Mouse (Mus musculus): ENCODE measurements around the gene Scn4a. TPM values are rescaled to one million over a fixed set of nuclear protein-coding genes. Genes with fewer than 3 reads are reported as not detected.

Scn4a gene
- polyA plus RNA-seq, 1 experiment from 2014 or later: not detected

DNA sequence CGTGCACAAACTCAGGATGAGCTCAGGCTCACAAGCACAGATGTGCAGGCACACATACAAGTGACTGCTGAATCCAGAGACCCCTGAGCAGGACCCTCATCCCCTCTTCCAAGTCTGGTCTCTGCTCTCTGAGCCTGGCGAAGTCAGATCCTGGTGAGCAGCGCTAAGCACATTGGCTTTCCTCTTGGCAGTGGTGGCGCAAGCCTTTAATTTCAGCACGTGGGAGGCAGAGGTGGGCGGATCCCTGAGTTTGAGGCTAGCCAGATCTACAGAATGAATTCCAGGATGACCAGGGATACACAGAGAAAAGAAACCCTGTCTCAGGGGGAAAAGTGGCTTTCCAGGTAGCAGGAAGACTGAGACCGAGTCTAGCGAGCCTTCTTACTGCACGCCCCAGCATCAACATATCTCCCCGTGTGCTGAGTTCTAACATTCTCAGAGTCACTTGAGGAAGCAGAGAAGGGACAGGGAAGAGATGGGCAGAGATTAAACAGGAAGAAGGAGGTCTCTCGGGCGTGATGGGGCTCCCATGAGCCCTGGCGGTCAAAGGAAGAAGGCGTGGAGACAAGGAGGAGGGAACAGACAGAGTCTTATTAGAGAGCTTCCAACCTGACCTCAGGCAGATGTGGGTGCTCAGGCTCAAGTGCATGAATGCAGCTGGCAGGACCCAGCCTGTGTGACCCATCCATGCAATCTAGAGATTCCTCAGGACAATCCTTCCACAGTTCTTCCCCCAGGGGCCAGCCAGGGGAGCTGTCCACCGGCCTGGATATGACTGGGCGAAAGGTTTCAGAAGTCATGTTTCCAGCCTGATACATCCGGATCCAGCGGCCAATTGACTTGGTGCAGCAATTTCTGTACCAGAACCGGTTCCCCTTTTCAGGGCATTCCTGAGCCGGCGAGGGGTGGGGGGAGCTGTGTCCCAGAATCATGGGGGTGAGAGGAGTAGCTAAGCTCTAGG, 34.4 kb downstream of the Scn4a start:
- no peaks in the 10 kb centered on the region for H3K9me3 ChIP-seq (ENCODE audit: control insufficient read depth, low read depth, low read length)
- 64% methylated on average over 21 of the region's 21 CpGs for WGBS
- ATAC-seq (ENCODE audit: insufficient number of reproducible peaks, insufficient read depth, low FRiP score, low read depth): no peak
- H3K27ac ChIP-seq (ENCODE audit: low read length): no peak overlapping the region
- no peaks in the 10 kb centered on the region for H3K27me3 ChIP-seq (ENCODE audit: control insufficient read depth, insufficient read depth, low read length)
- H3K9ac ChIP-seq (replicated peaks; ENCODE audit: low read depth, low read length): no peak overlapping the region
- H3K4me2 ChIP-seq (replicated peaks; ENCODE audit: low read depth, low read length): no peak overlapping the region
- H3K4me3 ChIP-seq (ENCODE audit: low read depth, low read length): no peak overlapping the region
- 0 out of 2 replicates have a peak, but pooled peaks cover 4% of the 10 kb centered on the region for H3K4me1 ChIP-seq (ENCODE audit: control insufficient read depth, insufficient read depth, low read length)
- H3K36me3 ChIP-seq (ENCODE audit: control insufficient read depth, insufficient read depth, low read length): no peaks in the 10 kb centered on the region

DNA sequence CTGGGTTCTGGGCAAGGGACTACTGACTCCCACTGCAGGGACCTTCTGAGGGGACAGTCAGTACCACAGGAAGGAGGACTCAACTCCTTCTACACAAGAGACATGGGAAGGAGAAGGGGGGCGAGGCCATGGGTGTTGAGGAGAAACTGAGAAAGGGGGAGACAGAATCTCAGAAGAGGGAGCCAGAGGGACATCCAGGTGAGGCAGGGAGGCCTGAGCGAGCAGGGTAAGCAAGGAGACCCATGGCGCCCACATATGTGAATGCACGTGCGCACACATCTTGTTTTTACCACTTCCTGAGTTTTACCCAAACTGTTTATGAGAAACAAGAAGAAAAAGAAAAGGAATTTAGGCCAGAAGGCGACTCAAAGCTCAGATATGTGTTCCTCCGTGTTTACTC, 35.3 kb downstream of the Scn4a start:
- Histone ChIP-seq H3K9me3 (ENCODE audit: control insufficient read depth, low read depth, low read length) (no peaks in the 10 kb centered on the region), H3K4me1 (ENCODE audit: control insufficient read depth, insufficient read depth, low read length) (0 out of 2 replicates have a peak, but pooled peaks cover 8% of the 10 kb centered on the region), H3K36me3 (ENCODE audit: control insufficient read depth, insufficient read depth, low read length) (no peaks in the 10 kb centered on the region), H3K27me3 (ENCODE audit: control insufficient read depth, insufficient read depth, low read length) (no peaks in the 10 kb centered on the region), H3K4me2 (replicated peaks; ENCODE audit: low read depth, low read length) (no peak overlapping the region), H3K27ac (ENCODE audit: low read length) (no peak overlapping the region), H3K9ac (replicated peaks; ENCODE audit: low read depth, low read length) (no peak overlapping the region), H3K4me3 (ENCODE audit: low read depth, low read length) (no peak overlapping the region)
- no peak for ATAC-seq (ENCODE audit: insufficient number of reproducible peaks, insufficient read depth, low FRiP score, low read depth)
- WGBS: 77% methylated on average over 7 of the region's 7 CpGs

DNA sequence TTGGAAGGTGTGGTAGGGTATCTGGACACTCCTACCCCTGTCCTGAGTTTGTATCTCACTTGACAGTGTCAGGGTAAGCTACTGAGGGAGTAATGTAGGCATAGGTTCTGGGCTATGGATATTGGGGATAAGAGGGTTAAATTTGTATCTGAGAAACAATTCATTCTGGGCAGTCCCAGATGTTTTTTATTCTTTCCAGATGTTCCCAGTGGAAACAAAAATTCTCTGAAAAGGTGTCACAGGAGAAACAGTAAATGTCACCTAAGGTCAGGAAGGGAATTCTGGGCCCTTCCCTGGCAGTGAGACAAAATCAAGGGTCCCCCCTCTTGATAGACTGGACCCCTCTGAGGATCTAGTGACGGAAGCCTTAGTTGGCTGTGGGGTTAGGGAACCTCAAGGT, 36.7 kb downstream of the Scn4a start:
- H3K4me2 ChIP-seq (replicated peaks; ENCODE audit: low read depth, low read length): no peak overlapping the region
- no peak overlapping the region for H3K4me3 ChIP-seq (ENCODE audit: low read depth, low read length)
- no peak overlapping the region for H3K9ac ChIP-seq (replicated peaks; ENCODE audit: low read depth, low read length)
- no peaks in the 10 kb centered on the region for H3K27me3 ChIP-seq (ENCODE audit: control insufficient read depth, insufficient read depth, low read length)
- no peaks in the 10 kb centered on the region for H3K9me3 ChIP-seq (ENCODE audit: control insufficient read depth, low read depth, low read length)
- no peaks in the 10 kb centered on the region for H3K36me3 ChIP-seq (ENCODE audit: control insufficient read depth, insufficient read depth, low read length)
- 0 out of 2 replicates have a peak, but pooled peaks cover 8% of the 10 kb centered on the region for H3K4me1 ChIP-seq (ENCODE audit: control insufficient read depth, insufficient read depth, low read length)
- no peak for ATAC-seq (ENCODE audit: insufficient number of reproducible peaks, insufficient read depth, low FRiP score, low read depth)
- 70% methylated on average over 1 of the region's 1 CpGs for WGBS
- H3K27ac ChIP-seq (ENCODE audit: low read length): no peak overlapping the region

DNA sequence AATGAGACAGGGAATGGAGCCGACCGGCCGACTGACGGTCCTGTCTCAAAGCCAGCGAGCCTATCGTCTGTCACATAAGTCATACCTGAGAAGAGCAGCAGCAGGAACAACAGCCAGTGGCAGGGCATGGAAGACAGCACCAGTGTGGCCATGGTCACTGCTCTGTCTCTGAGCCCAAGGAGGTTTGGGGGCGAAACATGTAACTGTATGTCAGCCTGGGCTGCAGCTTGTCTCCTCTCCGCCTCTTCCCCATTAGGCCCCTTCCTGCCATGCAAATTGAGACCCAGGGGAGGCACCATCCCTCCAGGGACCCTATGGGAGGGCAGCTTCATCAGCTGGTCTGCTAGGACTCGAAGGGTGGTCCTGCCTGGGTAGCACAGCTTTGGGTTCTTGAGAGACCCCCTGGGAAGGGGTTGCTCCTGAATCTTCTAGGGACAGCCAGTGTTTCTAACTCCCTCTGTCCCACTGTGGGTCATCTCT, 38.7 kb downstream of the Scn4a start, which contains the start of gene Cd79b:
Gene Cd79b, minus strand, starts transcription at position 430 of the 480 bp plus-strand sequence.
- Histone ChIP-seq H3K27me3 (ENCODE audit: control insufficient read depth, insufficient read depth, low read length) (no peaks in the 10 kb centered on the region), H3K4me1 (ENCODE audit: control insufficient read depth, insufficient read depth, low read length) (0 out of 2 replicates have a peak, but pooled peaks cover 8% of the 10 kb centered on the region), H3K4me3 (ENCODE audit: low read depth, low read length) (no peak within 1 kb of the TSS), H3K36me3 (ENCODE audit: control insufficient read depth, insufficient read depth, low read length) (no peaks in the 10 kb centered on the region), H3K4me2 (replicated peaks; ENCODE audit: low read depth, low read length) (no peak within 1 kb of the TSS), H3K27ac (ENCODE audit: low read length) (peak within 1 kb of the TSS; percentile 33; the same call in 1 of the 2 replicates), H3K9ac (replicated peaks; ENCODE audit: low read depth, low read length) (no peak within 1 kb of the TSS), H3K9me3 (ENCODE audit: control insufficient read depth, low read depth, low read length) (no peaks in the 10 kb centered on the region)
- WGBS: 61% methylated on average over 9 of the region's 9 CpGs
- ATAC-seq (ENCODE audit: insufficient number of reproducible peaks, insufficient read depth, low FRiP score, low read depth): no peak

DNA sequence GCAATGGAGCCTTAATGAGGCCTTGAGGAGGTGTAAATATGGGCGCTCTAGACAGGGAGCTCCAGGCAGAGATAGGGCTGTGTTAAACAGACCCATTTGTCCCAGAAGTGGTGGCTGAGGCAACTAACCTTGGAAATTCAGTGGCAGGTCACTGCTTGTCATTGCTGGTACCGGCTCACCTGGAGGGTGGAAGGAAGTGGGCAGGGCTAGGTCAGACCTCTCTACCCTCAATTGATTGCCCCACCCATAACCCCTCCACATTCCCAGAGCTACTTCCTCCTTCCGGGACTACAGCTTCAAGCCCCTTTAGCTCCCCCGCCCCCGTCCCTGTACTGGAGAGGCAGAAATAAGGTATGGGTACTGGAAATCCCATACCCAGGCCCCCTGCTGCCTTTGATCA, 39.6 kb downstream of the Scn4a start:
- 0 out of 2 replicates have a peak, but pooled peaks have one; percentile 46 for ATAC-seq (ENCODE audit: insufficient number of reproducible peaks, insufficient read depth, low FRiP score, low read depth)

DNA sequence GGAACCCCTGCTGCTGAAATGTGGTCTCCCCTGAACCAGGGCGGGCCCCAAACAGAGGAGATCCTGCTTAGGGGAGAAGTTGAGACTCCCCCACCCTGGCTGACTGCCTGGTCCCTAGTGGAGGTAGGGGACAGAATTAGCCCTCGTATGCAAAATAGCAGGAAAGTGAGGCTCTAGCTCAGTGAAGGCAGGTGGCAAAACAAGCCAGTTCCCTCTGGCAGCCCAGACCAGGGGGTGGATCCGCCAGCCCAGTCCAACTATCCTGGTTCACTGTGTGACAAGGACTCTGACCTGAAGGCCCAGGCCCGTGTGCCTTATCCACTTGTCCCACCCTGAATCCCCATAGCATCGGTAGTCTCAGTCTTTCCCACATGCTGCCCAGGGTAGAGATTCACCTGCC, 43.0 kb downstream of the Scn4a start:
- WGBS: 72% methylated on average over 5 of the region's 5 CpGs
- no peak overlapping the region for H3K4me3 ChIP-seq (ENCODE audit: low read depth, low read length)
- 0 out of 2 replicates have a peak, but pooled peaks cover 8% of the 10 kb centered on the region for H3K4me1 ChIP-seq (ENCODE audit: control insufficient read depth, insufficient read depth, low read length)
- H3K9ac ChIP-seq (replicated peaks; ENCODE audit: low read depth, low read length): no peak overlapping the region
- no peak for ATAC-seq (ENCODE audit: insufficient number of reproducible peaks, insufficient read depth, low FRiP score, low read depth)
- H3K36me3 ChIP-seq (ENCODE audit: control insufficient read depth, insufficient read depth, low read length): no peaks in the 10 kb centered on the region
- no peaks in the 10 kb centered on the region for H3K9me3 ChIP-seq (ENCODE audit: control insufficient read depth, low read depth, low read length)
- no peak overlapping the region for H3K4me2 ChIP-seq (replicated peaks; ENCODE audit: low read depth, low read length)
- no peaks in the 10 kb centered on the region for H3K27me3 ChIP-seq (ENCODE audit: control insufficient read depth, insufficient read depth, low read length)
- no peak overlapping the region for H3K27ac ChIP-seq (ENCODE audit: low read length)

More for the DNA sequence above, 39.6 kb downstream of the Scn4a start:
- Histone ChIP-seq H3K27ac (ENCODE audit: low read length) (peak overlapping the region; percentile 33; the same call in 1 of the 2 replicates), H3K4me1 (ENCODE audit: control insufficient read depth, insufficient read depth, low read length) (0 out of 2 replicates have a peak, but pooled peaks cover 8% of the 10 kb centered on the region), H3K9ac (replicated peaks; ENCODE audit: low read depth, low read length) (no peak overlapping the region), H3K36me3 (ENCODE audit: control insufficient read depth, insufficient read depth, low read length) (no peaks in the 10 kb centered on the region), H3K27me3 (ENCODE audit: control insufficient read depth, insufficient read depth, low read length) (no peaks in the 10 kb centered on the region), H3K9me3 (ENCODE audit: control insufficient read depth, low read depth, low read length) (no peaks in the 10 kb centered on the region), H3K4me3 (ENCODE audit: low read depth, low read length) (no peak overlapping the region), H3K4me2 (replicated peaks; ENCODE audit: low read depth, low read length) (no peak overlapping the region)
- WGBS: 53% methylated on average over 5 of the region's 5 CpGs

DNA sequence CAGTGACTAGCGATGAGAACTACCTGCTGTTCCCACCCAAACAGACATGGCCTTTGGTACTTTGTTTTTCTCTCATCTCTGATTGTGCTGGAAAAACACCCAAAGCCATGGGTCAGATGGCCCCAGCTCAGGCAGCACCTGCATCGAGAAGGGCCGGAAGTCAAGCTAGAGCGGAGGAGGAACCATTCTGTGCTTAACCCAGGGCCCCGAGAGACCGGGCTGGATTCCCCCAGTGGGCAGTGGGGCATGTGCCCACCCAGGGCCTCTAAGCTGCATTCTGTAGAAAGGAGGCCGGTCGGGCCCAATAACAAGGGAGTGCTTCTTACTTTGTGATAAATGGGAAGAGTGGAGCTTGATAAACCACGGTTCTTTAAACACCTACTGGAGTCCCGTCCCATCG, 44.9 kb downstream of the Scn4a start:
- no peak overlapping the region for H3K27ac ChIP-seq (ENCODE audit: low read length)
- no peaks in the 10 kb centered on the region for H3K27me3 ChIP-seq (ENCODE audit: control insufficient read depth, insufficient read depth, low read length)
- ATAC-seq (ENCODE audit: insufficient number of reproducible peaks, insufficient read depth, low FRiP score, low read depth): no peak
- H3K4me1 ChIP-seq (ENCODE audit: control insufficient read depth, insufficient read depth, low read length): no peaks in the 10 kb centered on the region
- H3K9me3 ChIP-seq (ENCODE audit: control insufficient read depth, low read depth, low read length): no peaks in the 10 kb centered on the region
- WGBS: 81% methylated on average over 11 of the region's 11 CpGs
- no peaks in the 10 kb centered on the region for H3K36me3 ChIP-seq (ENCODE audit: control insufficient read depth, insufficient read depth, low read length)
- H3K4me3 ChIP-seq (ENCODE audit: low read depth, low read length): no peak overlapping the region
- no peak overlapping the region for H3K9ac ChIP-seq (replicated peaks; ENCODE audit: low read depth, low read length)
- H3K4me2 ChIP-seq (replicated peaks; ENCODE audit: low read depth, low read length): no peak overlapping the region

DNA sequence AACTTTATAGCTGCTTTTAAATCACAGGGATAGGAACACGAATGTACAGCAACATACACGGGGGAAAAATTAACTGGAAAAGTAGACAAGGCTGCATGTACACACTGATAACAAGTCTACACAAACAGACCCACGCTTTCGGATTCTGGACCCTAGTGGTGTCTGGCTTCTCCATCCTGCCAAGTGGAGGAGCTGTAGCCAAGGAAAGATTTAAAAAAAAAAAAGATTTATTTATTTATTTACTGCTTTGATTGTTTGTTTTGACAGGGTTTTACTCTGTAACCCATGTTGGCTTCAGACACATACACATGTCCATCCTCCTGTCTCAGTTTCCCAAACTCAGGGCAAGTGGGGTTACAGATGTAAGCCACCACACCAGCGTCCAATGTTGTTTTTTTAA, 45.7 kb downstream of the Scn4a start:
- no peak for ATAC-seq (ENCODE audit: insufficient number of reproducible peaks, insufficient read depth, low FRiP score, low read depth)
- Histone ChIP-seq H3K9me3 (ENCODE audit: control insufficient read depth, low read depth, low read length) (no peaks in the 10 kb centered on the region), H3K4me3 (ENCODE audit: low read depth, low read length) (no peak overlapping the region), H3K4me1 (ENCODE audit: control insufficient read depth, insufficient read depth, low read length) (no peaks in the 10 kb centered on the region), H3K4me2 (replicated peaks; ENCODE audit: low read depth, low read length) (no peak overlapping the region), H3K27me3 (ENCODE audit: control insufficient read depth, insufficient read depth, low read length) (no peaks in the 10 kb centered on the region), H3K9ac (replicated peaks; ENCODE audit: low read depth, low read length) (no peak overlapping the region), H3K27ac (ENCODE audit: low read length) (no peak overlapping the region), H3K36me3 (ENCODE audit: control insufficient read depth, insufficient read depth, low read length) (no peaks in the 10 kb centered on the region)
- 62% methylated on average over 5 of the region's 5 CpGs for WGBS
